Mouse (Mus musculus): ENCODE results near the gene BC029722. TPM values are rescaled to one million over a fixed set of nuclear protein-coding genes. Genes with fewer than 3 reads are reported as not detected.
"Not testable (repeated sequence)": the region's sequence is repeated elsewhere in the genome, so short reads cannot be mapped to it uniquely, and the experiment has no call there.

The BC029722 gene
- 10 to 100 TPM; 51.4 to 57.4 TPM for total RNA-seq (2021)

GRCm38 (mm10) chr2:155819392-155819448 is at the start of gene BC029722:
Gene BC029722, minus strand, starts transcription at chr2:155819426.
- no peak for DNase-seq

DNA sequence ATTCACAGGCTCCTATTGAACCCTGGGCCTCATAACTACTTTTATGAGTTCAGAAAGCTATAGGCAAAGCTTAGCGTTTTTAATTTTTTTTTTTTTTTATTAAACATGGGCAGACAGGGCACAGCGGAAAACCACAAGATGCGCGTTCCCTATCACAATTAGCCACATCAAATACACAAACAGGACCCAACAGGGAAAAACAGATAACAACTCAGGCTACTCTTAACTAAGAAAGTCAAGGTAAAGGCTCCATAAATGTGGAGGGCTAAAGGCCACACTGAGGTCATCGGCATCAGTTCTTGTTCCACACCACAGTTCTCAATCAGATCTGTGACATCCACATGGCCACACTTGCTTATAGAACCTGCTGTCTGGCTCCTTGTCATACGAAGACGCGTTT is 49.1 kb upstream of the BC029722 start:
- DNase-seq: no peak

DNA sequence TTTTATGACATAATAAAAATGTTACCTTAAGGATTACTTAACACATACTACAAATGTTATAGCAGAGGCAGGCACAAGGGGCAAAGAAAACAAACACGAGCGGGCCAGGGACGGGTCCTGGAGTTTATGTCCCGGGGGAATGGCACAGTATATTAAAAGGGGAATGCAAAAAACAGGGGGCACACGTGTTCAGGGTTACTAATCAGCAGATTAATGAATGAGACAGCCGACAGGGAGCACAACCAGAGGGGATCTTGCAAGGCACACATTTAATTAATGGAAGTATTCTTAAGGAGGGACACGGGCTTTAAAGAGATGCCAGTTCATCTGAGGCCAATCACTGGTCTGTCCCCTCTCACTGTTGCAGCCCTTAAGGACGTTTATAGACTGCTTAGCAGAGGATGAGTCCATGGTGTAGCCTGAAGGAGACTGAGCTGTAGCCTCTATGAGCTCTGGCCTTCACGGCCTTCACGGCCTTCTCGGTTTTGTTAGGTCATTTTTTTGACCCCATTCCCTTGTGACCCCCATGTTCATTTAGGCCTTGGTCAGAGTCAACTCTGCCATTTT is 44.2 kb upstream of the BC029722 start:
- DNase-seq: no peak

DNA sequence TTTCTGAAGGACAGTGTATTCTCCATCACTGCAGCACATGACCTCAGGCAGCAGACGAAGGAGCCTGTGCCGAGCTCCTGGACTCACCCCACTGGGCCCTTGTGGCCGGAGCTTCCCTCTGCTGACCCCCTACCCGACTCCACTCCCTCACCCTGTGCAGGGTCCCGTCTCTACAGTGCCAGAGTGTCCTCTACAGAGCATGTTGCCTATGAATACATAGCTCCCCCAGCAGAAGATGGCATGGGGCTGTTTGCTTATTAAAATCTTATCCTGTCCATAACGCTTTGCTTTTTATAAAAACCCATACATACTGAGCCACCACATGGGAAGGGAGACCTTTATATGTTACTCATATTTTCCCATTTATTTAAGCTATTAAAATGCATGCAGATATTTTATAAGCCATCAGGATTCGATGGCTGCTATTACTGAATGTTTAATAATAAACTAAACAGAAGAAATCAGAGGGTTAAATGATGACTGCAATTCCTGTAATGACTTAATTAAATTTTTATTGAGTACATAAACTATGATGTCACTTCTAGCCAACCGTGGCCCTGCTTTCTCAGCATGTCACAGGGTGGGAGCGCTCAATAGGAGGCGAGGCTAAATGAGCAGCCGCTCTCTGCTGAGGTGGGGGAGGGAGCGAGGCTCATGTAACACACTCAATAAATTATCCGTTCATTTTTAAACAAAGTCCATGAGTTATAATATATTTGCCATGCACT is 43.5 kb upstream of the BC029722 start:
- DNase-seq: no peak

DNA sequence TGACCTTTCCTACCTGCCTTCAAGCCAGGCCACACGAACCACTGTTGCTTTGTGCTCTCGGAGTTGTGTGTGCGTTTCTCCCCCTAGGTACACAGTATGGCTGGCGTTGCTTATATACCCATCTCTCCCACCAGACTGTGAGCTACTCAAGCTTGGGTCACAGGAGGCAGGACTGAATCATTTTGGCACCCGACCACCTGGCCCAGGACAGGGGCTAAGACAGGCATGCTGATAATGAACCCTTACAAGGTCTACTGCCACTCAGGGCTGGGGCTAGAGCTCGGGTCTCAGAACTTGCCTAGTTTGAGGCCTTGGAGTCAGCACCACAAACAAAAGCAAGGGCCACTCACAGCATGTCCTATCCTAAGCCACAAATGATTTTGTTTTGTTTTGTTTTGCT is 42.4 kb upstream of the BC029722 start:
- no peak for DNase-seq

DNA sequence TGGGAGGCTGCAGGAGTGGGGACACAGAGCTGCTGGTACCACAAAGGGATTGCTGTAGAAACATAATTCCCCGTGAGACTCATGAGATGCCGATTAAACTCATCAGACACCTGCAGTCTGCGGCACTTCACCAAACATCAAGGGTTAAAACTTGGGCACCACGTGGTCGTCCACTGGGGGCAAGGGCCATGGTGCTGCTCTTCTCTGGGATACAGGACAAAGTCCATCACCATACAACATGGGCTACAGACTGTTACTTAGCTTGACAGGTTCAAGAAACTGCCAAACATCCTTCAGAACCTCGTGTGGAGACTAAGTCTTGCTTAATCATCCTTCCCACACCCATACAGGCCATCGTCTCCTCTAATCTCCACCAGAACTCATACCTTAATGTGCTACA is 40.9 kb upstream of the BC029722 start:
- DNase-seq: no peak

- DNase-seq: no peak
Observed at GRCm38 (mm10) chr2:155852536-155852935, 33.3 kb upstream of the BC029722 start.

GRCm38 (mm10) chr2:155850120-155850519 is 30.9 kb upstream of the BC029722 start:
- no peak for DNase-seq

DNA sequence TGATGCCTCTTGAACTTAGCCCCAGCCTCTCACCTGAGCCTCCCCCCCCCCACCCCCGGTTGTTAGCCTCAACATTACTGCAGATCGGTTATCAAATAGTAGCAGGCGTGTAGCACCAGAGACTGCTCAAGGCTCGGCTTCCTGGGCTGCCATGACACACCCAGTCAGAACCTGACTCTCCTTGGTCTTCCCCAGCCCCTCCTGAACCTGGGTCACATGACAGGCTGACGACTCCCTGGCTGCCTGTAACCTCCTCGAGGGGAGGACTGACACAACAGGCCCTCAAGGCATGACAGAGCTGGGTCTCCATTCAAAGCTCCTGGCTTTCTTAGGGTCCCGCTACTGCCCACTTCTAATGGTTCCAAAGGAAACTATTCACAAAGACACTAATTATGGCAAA is 30.2 kb upstream of the BC029722 start:
- DNase-seq: no peak

DNA sequence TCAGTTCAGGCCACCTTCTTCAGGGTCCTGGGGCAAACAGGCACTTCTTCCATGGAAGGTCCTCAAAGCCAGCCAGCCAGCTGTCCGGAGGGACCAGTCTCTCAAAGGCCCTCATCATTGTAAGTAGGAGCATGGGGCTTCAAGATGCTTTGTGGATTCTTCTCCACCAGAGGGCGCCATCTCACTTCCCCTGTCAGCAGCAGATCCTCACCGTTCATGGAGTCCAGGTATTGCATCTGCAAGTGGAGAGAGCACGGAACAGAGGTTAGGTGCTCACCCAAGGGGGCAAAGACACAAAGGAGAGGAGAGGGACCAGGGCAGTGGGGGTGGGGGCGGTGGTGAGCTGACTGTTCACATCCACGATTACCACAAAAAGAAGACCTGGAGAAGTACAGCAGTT is 29.1 kb upstream of the BC029722 start:
- DNase-seq: peak; percentile 62 to 69

DNA sequence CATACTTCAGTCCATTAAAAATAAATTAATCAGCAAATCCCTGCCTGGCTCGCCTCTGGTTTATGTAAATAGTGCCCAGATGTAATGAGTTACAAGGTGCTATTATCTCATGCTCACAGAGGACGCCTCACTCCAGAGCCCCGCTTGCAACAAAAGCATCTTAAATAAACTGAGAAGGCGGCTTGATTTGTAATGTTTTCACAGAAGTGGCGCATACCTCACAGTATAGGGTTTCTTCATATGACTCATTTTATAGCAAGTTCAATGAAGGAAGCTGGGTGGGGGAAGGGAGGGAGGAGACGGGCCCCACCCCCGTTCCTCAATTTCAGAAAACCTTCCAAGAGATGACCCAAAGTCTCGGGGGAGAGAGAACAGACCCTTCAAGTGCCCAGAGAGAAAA is 27.7 kb upstream of the BC029722 start:
- DNase-seq: no peak

GRCm38 (mm10) chr2:155838961-155839360 is 19.7 kb upstream of the BC029722 start:
- DNase-seq: no peak

- DNase-seq: no peak
Observed at GRCm38 (mm10) chr2:155837961-155838360, 18.7 kb upstream of the BC029722 start.

GRCm38 (mm10) chr2:155834732-155835131 is 15.5 kb upstream of the BC029722 start, which contains the start of gene Fam83c:
Gene Fam83c, minus strand, starts transcription at chr2:155834854.
- no peak for DNase-seq

- DNase-seq: not testable (repeated sequence)
Observed at GRCm38 (mm10) chr2:155832087-155832486, 12.9 kb upstream of the BC029722 start.

GRCm38 (mm10) chr2:155831302-155831701 is 12.1 kb upstream of the BC029722 start:
- DNase-seq: no peak

GRCm38 (mm10) chr2:155830841-155831240 is 11.6 kb upstream of the BC029722 start:
- DNase-seq: no peak

GRCm38 (mm10) chr2:155826630-155827424 is 7.6 kb upstream of the BC029722 start, which contains the start of gene Eif6:
Gene Eif6, minus strand, starts transcription at chr2:155826925.
- peak; percentile 81 for DNase-seq

DNA sequence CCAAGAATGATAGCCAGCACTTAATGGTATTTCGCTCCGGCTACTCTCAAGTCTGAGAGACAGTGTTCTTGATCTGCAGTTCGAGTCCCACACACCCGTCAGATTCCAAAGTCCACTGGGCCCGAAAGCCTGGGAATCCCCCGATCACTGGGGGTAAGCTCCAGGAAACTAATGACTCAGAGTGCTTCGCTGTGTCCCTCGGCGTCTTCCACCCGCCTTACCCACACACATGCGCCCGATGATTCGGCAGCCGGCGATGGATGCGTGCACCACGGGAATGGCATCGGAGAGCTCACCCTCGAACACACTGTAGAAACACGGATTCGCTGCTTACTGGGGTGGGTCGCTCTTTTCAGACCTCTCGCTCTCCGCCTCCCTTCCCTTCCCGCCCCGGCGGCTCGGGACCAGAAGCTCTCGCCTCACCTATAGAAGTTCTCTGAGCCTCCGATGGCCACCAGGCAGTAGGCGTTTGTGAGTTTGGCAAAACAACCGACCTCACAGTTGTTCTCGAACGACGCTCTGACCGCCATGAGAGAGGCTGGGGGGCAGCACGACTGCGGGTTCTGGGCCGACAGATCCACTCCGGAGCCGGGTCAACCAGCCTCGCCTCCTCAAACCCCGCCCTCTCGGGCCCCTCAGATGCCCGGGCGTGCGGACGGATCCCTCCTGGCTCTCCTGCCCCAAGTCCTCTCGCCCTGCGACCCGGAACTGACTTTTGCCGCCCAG is 6.8 kb upstream of the BC029722 start:
- DNase-seq: no peak

- DNase-seq: no peak
Observed at GRCm38 (mm10) chr2:155823722-155824121, 4.5 kb upstream of the BC029722 start.

GRCm38 (mm10) chr2:155820779-155821178 is 1.6 kb upstream of the BC029722 start:
- no peak for DNase-seq

DNA sequence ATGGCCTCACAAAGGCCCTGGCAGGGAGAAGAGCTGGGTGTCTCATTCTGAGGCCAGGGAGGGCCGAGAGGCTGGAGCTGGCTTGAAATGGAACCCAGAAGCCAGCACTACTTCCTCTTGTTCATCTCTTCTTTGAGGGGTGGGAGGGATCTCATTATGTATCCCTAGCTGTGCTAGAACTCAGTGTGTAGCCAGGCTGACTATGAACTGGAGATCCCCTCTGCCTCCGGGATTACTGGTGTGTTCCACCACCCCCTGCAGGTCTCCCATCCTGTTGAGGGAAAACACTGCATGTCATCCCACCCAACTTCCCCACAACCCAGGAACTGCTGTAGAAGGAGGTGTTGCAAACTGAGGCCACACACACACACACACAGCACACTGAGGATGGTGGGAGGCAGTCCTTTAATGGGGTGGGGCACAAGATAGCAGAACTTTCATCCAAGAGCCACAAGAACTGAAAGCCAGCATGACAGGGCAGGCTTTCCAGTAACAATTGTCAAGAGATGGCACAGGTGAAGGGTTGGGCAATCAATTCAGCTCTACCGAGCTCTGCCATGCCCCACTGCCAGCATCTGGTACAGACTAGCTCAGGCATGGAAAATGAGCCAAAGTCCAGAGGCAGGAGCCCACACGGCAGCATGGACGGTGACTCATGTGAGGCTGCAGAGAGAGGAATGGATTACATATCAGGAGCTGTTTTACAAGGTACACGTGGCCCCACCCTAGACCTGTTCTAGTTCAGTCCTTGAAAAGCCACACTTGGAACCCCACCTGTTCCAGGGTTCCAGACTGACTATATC is 424 bp upstream of the BC029722 start:
- no peak for DNase-seq

Measured in layer of hippocampus, postnatal 36 days (tissue).